Mouse (Mus musculus) T-cell, adult 2 months (primary cell): Measurements from ENCODE around the gene Tubd1.

Source experiments
- DNase-seq: peaks from one replicate; pipeline ENCODE4 v3.0.0; 2022; ENCODE audit warnings: low spot score

The Tubd1 gene

DNA sequence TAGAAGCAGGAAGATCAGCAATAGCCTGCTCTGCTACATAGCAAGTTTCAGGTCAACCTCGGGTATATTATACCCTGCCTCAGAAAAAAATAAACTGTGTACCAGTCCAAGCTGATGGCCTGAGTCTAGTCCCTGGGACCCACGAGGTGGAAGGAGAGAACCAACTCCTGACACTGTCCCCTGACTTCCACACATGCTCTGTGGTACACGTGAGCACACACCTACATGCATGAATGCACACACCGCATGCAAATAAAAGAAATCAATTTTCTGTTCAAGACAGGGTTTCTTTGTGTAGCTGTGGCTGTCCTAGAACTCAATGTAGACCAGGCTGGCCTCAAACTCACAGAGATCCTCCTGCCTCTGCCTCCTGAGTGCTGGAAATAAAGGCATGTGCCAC, 13.5 kb downstream of the Tubd1 start:
- no peak for DNase-seq

DNA sequence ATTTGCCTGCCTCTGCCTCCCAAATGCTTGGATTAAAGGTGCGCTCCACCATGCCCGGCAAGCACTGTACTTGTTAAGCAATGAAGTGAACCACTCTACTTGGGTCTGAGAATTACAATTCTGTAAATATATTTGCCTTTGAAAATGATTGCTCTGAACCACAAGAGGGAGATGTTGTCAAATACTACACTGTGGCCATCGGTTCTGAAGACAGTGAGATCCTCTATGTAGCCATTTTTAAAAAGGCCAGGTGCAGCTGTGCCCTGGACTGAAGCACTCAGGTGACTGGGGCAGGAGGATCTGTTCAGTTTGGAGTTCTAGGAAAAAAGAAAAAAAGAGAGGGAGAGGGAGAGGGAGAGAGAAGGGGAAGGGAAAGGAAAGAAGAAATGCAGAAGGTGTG, 23.6 kb downstream of the Tubd1 start:
- peak; percentile 47 for DNase-seq

DNA sequence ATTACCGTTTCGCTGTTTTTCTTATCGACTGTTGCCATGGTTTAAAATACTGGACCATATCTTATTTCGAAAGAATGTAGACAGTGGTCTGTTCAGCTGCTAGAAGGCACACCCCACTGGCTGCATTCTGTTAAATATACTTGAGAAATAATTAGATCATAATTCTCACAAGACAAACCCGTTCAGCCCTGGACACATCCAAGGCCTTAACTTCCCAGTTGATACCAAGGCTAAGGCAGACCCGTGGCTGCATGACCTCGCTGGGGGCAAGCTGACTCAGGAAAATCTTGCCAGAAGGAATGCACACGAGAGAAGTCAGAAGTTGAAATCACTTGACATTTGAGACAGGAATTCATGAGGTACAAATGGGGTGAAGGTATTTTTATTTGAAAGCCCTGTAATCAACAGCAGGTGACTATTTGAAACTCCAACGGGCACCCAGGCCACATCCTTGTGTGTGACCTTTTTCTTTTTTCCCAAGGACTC, 25.5 kb downstream of the Tubd1 start:
- no peak for DNase-seq

DNA sequence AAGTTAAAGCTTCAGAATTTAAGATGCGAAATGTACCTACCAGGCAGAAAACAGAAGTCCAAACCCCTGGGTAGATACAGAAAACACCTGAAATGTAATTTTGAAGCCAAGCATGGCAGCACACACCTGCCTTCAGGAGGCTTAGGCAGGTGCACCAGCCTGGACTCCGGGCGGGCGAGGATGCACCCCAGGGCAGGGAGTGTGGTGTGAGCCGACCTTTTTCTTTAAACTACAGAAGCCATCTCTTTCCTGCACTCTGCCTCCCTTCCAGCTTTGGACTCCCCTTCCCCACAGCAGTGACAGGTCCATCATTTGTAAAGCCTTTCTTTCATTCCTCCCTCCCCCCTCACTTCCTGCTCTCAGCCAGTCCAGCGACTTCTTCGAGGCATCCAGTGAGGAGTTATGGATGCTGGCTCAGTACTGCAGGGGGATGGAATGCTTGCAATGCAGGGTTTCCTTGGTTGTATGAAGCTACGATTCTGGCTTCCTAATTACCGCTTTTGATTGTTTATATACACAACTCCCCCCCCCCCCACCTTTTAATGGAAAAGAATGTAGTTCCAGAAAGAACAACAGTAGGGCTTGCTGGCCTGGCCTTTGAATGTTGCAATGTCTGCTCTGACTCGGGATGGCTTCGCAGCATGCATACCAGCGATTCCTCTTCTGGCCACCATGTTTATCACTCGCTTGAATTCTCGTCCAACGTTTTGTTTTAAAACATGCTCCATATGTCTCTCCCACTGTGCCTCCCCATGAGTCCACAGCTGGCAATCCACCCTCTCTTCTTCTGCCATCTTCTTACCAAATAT, 26.5 kb downstream of the Tubd1 start:
- DNase-seq, result no peak

DNA sequence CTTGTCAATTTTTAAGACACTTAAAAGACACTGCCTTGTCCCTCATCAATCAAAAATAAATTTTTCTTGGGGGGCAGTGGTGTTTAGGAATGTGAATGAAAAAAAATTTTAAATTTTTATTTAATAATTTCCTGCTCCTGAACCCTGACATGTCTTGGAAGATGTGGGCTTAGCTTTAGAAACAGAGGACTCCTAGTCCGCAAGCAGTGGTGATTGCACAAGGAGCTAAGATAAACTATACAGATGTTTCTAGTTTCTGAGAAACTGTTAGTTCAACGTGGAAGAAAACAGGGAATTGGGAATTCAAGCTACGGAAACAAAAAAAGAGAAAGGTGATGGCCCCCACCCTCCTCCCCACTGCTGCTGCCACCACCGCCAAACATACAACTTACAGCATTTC, 27.1 kb downstream of the Tubd1 start:
- no peak for DNase-seq

DNA sequence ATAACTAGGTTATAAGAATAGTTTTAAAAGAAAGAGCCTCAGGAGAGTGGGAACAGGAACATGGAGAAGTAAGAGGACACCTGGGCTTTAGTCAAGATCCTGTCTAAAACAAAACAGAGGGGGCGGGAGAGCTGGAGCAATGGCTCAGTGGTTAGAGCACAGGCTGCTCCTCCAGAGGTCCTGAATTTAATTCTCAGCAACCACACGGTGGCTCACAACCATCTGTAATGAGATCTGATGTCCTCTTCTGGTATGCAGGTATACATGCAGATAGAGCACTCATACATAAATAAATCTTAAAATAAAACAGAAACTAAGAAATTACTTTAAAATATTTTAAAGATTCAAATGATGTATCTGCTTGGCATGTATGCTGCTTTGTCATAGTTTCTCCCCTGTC, 27.8 kb downstream of the Tubd1 start:
- DNase-seq, result no peak

DNA sequence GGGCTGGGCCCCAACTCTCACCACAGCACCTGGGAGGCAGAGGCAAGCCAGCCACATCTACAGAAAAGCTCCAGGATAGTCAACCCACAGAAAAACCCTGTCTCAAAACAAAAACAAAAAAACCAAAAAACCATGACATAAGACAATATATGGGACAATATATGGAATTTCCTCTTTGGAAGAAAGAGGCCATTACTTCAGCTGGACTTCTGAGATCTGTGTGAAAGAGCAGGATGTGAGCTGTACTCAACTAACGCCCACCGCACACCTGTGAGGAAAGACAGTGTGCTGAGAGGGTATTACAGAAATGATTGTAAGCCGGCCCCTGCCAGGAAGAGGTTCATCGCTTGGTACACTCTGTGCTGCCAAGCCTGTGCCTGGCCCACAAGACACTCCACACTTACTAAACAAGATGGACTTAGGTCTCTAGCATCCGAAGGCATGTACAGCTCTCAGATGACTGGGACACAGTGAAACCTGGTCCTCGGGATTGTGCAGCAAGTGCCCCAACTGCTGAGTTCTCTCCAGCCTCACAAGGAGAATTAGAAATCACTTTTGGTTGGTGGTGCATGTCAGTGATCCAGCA, 28.9 kb downstream of the Tubd1 start:
- DNase-seq, result no peak

DNA sequence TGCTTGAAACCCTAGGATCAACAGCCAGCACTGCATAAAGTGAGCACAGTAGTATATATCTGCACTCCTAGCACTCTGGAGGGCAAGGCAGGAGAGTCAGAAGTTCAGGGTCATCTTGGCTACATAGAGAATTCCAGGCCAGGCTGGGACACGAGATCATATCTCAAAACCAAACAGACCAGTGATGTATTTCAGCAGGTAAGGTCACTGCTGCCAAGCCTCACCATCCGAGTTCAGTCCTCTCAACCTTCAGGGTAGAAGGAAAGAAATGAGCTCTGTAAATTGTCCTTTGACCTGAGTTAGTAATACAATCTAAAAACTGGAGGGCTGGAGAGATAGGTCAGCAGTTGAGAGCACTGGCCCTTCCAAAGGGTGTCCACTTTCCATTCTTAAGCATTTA, 29.6 kb downstream of the Tubd1 start:
- DNase-seq, result no peak

DNA sequence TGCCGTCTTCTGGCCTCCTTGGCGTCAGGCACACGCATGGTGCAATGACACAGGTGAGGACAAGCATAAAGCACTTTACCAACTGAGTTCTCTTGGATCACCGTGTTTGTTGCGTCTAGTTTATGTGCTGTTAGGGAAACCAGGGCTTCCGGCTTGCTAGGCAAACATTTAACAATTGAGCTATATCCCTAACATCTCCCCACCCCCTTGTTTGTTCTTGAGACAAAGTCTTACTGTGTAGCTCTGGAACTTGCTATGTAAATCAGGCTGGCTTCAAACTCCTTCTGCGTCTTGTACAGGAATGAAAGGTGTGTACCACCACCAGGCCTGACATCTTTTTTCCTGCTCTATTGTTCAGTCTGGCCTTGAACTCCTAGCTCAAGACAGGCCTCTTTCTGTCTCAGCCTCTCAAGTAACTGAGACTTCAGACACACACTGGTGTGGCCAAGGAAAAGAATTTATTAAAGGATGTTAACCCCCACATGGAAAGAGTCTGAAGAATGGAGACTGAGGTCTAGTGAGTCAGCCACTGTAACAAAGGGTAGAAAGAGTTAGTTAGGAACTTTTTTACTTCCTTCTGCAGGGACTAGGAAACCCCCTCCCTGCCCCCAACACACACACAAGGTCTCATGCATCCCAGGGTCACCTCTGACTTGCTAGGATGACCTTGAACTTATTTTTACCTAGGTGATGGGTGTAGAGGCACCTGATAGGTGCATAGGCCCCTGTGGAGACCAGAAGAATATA, 31.0 kb downstream of the Tubd1 start:
- DNase-seq, result no peak

DNA sequence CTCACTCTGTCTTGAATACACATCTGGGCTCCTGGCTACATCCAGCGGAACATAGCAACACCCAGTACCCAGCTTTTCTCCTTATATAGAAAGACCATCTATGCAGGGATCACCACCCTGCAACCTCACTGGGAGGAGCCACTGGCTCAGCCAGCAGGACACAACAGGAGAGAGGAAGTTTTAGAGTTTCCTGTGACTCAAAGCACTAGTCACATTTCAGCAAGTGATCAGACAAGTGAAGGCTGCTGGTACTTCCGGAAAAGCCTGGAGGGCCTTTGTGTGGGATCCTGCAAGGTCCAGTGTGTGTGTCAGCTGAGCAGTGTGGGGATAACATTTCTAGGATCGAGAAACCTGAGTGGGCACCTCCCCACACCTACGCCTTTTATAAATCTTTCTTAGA, 32.4 kb downstream of the Tubd1 start:
- peak; percentile 36 for DNase-seq

DNA sequence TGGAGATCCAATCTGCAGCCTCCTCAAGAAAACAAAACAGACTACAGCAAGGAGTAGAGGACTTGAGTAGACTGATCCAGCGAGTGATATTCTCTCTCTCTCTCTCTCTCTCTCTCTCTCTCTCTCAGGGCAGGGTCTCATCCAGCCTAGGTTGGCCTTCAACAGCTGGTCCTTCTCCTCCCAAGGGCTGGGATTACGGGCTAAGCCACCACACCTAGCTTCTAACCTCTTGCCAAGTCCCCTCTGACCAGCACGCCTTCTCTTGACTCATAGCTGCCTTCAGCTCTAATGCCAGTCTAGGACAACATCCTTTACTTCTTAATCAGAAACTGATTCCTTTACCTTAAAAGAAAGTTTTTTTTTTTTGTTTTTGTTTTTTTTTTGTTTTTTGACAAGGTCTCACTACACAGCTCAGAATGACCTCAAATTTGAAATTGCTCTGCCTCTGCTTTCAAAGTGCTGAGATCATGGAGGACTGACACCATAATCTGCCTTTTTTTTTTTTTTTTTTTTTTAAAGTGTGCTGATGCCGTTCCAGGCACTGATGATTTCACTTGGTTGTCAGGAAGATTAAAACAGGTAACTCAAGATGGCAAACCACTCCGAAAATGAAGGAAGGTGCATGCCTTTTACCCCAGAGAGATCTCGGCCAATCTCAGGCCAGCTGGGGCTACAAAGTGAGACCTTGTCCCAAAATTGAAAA, 33.5 kb downstream of the Tubd1 start:
- no peak for DNase-seq

DNA sequence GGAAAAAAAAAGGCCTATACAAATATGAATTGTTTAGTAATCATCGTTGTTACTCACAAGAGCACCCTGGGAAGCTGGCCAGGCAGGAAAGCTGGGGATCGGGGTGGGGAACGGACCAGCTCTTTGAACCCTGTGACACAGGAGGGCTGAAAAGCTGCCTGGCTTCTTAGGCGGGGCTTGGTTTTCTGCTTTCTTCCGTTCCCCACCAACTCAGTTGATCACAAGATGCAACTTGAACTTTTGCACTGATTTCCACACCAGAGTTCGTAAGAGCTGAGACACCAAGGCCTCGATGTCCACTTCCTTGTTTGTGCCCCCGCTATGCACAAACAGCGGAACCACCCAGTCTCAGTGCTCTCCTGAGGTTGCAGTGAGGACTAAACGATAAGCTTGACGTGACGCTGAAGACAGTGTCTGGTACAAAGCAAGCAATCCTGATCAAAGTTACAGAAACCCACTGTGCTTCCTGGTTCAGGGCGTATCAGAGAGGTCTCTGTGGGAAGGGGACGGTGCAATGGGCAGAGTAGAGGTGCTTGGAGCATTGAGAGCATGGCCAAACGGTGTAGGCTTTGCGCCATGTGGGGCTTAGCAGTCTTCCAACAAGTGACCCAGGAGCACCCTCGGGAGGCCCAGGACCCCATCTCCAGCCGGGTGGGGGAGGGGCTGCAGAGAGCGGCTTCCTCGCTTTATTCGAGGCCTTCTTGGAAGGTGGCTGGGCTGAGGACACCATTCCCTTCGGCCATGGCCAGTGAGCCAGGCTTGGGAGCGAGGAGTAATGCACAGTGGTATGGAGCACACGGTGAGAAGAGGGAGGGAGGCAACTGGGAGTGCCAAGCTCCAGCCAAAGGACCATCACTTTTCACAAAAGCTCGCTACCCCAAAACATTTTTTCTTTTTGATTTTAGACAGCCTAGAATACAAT, 34.3 kb downstream of the Tubd1 start:
- peak; percentile 86 for DNase-seq

DNA sequence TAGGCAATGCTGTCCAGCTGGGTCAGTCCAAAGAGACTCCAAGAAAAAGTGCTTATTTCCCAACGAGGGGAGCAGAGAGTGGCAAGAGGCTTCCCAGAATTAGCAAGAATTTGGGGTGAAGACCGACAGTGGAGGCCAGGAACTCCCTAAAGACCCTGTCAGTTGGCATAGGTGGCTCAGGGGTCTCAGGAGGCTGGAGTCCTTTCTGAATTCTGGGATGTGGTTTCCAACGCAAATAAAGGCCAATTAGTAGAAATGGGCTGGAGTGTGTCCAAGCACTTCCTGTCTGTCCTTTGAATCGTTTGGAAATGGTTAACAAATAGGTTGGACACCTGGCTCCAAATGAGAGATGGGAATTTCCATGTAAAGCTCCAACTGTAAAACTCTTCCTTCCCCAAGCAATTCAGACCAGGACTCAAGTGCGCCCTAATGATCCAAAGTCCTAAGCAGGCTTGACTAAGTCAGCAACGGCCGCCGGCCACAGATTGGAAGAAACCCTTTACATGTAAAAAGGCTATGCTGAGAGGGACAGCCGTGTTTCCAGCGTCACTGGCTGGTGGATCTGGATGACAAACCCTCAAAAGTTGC, 35.0 kb downstream of the Tubd1 start:
- DNase-seq, result no peak

DNA sequence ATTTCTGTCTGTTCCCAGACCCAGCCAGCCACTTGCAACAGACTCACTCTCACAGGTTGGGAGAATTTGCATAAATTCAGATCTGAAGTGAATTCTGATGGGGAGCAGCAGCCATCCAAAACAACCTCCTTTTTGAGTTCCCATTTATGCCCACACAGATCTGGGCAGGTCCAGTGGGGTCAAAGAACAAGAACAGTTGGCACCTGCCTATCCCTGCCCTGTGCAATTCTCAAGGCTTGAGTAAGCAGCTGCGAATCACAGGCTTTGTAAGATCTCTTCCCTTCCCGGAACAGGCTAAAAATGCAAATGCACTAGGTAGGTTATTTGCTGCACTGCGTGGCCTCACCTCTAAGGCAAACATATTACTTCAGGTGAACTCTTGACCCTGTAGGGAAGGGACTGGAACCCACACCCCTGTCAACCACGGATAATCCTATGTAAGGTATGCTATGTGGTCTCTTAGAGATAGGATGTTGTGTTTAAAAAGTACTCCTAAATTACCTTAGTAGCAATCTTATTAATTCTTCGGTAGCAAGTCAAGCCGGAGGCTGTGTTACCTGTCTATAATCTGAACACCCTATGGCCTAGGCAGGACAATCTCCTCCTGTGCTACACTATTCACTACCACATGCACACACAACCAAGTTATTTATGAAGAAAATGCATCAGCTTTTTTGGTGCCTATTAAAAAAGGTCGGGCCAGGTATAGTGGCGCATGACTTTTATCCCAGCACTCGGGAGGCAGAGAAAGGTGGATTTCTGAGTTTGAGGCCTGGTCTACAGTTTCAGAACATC, 35.7 kb downstream of the Tubd1 start:
- DNase-seq, result peak; percentile 39

DNA sequence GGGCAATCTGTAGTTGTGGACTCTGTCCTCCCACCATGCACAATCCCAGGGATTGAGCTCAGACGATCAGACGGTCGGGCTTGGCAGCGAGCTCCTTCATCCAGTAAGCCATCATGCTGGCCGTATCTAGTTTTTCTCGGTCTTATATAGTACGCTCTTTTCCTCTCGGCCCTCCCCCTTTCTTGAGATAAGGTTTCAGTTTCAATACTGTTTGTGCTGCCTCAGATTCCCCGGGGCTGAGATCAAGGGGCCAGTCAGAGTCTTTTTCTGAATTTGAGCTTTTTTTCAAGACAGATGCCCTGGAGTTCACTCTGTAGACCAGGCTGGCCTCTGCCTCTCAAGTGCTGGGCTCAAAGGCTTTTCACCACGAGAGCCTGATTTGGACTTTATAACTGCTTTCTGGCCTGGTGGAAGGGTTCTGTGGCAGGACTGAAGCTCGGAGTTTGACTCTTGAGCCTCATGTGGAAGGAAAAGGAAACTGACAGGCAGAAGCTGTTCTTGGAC, 36.5 kb downstream of the Tubd1 start:
- DNase-seq, result peak; percentile 73

DNA sequence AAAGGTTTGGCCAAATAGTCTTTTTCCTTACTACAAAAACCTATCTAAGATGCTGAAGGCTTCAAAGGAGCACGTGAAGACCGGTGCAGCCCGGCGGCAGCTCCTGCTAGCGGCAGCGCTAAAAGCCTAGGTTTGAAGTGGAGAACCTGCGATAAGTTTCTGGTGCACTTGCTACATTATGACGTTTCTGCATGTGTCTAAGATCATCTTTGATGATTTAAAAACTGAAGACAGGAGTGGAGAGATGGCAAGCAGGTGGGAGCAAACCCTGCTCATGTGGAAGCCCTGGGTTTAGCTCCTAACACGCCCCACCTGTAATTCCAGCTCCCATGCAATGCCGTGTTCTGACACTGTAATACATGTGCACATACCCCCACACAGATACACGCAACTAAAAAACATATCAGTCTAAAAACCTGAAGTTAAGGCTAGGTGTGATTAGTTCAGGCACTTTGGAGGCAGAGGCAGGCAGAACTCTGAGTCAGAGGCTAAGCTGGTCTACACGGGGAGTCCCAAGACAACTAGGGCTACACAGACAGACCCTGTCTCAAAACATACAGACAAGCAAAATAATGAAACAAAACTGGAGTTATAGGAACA, 37.3 kb downstream of the Tubd1 start:
- peak; percentile 52 for DNase-seq

DNA sequence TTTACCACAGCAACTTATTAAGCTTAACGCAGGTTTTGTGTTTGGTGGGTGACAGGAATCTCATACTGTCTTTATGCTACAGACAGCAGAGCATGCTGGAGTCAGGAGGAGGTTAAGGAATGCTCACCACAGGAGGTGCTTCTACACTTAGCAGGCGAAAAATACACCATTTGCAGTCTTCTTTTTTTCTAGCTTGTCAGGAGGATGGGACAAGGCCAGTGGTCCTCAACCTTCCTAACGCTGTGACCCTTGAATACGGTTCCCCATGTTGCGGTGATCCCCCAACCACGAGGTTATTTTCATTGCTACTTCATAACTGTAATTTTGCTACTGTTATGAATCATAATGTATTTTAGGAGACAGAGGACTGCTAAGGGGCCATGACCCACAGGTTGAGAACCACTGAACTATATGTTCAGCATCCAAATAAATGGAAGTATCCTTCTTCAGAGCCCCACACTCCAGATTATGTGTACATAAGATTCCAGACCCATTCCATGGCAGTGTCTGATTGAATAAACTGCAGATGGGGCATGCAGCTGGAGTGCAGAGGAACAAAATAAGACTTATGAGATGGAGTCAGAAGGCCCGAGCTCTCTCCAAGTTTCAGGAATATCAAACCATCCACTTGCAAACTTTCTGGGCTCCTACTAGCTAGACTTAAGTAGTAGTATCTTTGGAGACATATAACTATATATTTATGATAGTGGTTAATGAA, 37.9 kb downstream of the Tubd1 start:
- no peak for DNase-seq

DNA sequence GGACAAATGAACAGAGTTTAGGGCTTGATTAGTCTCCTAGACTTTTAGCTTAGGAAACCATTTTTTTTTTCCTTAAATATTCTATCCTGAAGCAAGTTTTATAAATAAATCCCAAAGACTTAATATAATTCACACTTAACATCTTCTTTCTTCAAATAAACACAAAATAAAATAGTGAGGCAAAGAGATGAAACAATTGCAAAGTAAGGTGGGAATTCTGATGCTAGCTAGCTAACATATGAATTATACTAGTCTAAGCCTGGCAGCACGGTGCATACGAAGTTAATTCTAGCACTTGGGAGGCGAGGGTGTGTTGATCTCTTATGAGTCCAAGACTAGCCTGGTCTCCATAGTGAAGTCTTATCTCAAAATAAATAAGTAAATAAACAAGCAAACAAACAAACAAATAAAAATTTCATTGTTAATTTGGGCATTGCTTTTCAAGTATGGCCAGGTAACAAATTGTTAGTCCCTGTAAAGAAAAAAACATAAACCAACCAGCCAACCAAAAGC, 38.6 kb downstream of the Tubd1 start:
- no peak for DNase-seq
